Mouse (Mus musculus): ENCODE results near the gene Serhl.

DNA sequence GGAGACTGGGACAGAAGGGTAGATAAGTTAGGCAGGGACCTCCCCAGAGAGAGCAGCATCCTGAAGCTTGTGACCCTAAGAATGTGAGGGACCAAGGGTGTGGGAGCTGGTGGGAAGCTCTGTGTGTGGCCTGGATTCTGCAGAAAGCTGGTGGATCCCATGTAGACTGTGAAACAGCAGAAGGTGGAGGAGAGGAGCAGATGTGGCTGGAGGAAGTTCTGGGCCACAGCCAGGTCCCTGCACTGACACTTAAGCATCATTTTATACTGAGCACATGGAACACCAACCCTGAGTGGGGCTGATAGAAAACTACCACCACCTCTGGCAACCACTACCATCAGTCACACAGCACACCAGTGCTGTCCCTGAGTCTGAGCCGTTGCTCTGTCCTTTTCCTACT is 13.8 kb downstream of the Serhl start:
- no peak for TF ChIP-seq CTCF (conservative IDR thresholded peaks at IDR 0.05; ENCODE audit: low read length)
- no peak for TF ChIP-seq NANOG (IDR thresholded peaks at IDR 0.05; ENCODE audit: borderline replicate concordance, low read length)
- TF ChIP-seq POU5F1 (IDR thresholded peaks at IDR 0.05; ENCODE audit: borderline replicate concordance, low read length), result no peak

Measured in E14TG2a.4 (cell line).